Mouse (Mus musculus) lung, postnatal 0 days (tissue): ENCODE results near the gene Pex12. TPM values are rescaled to one million over a fixed set of nuclear protein-coding genes. Genes with fewer than 3 reads are reported as not detected.
"Not testable (repeated sequence)": the region's sequence is repeated elsewhere in the genome, so short reads cannot be mapped to it uniquely, and the experiment has no call there.

Source experiments
- ATAC-seq: fragments of 200-750 bp; cut with Nextera tagmentation; 2 replicates; pipeline ENCODE4 v1.8.0; 2017; ENCODE audit warnings: moderate library complexity
- DNase-seq: peaks from one replicate; pipeline ENCODE4 v3.0.0-alpha.2; 2016; ENCODE audit warnings: low spot score
- H3K27ac ChIP-seq: fragments of 300-500 bp; sonication (generic); 2 replicates; pipeline ENCODE4 v1.5.1; 2014; ENCODE audit warnings: antibody characterized with exemption, mild to moderate bottlenecking, low read length, mixed read lengths
- H3K27me3 ChIP-seq: fragments of 300-500 bp; sonication (generic); replicated peaks from 2 replicates; pipeline ENCODE4 v1.6.1; 2014; ENCODE audit warnings: low read length, mixed read lengths; ENCODE audit not compliant: insufficient read depth
- H3K36me3 ChIP-seq: fragments of 300-500 bp; sonication (generic); 2 replicates; pipeline ENCODE4 v1.6.1; 2014; ENCODE audit warnings: low read length, mixed read lengths; ENCODE audit not compliant: insufficient read depth
- H3K4me1 ChIP-seq: fragments of 300-500 bp; sonication (generic); 2 replicates; pipeline ENCODE4 v1.6.1; 2014; ENCODE audit warnings: antibody characterized with exemption, low read depth, low read length, mixed read lengths; ENCODE audit not compliant: insufficient read depth
- H3K4me2 ChIP-seq: fragments of 300-500 bp; sonication (generic); replicated peaks from 2 replicates; pipeline ENCODE4 v1.6.1; 2014; ENCODE audit warnings: low read depth, mild to moderate bottlenecking, low read length, moderate library complexity, mixed read lengths
- H3K4me3 ChIP-seq: fragments of 300-500 bp; sonication (generic); 2 replicates; pipeline ENCODE4 v1.5.1; 2014; ENCODE audit warnings: low read depth, low read length
- H3K9ac ChIP-seq: fragments of 300-500 bp; sonication (generic); replicated peaks from 2 replicates; pipeline ENCODE4 v1.6.1; 2014; ENCODE audit warnings: low read depth, mild to moderate bottlenecking
- H3K9me3 ChIP-seq: fragments of 300-500 bp; sonication (generic); 2 replicates; pipeline ENCODE4 v1.6.1; 2016; ENCODE audit warnings: low read length, mixed read lengths
- CTCF ChIP-seq: IDR thresholded peaks from 2 replicates; pipeline ENCODE4 v1.5.1; 2016; ENCODE audit warnings: antibody characterized with exemption, mild to moderate bottlenecking
- EP300 ChIP-seq: IDR thresholded peaks from 2 replicates; pipeline ENCODE4 v1.6.1; 2016; ENCODE audit warnings: antibody characterized with exemption, mild to moderate bottlenecking, control low read depth
- WGBS: fragments of 180-500 bp; shearing (Covaris S2); extraction: QIAGEN DNeasy Blood & Tissue Kit; methylation state at CpG from one replicate; pipeline ENCODE4 v1.1.7; 2014; 5-methylcytosine and 5-hydroxymethylcytosine counted together
- polyA plus RNA-seq: library from polyadenylated mRNA; unstranded; fragments of >200 nt; fragmentation: Nextera tagmentation; extraction: Ambion mirVana; gene quantifications from 2 replicates; pipeline ENCODE4 v1.2.1, GENCODE M21; 2015

Pex12 gene
- 9.0 and 9.5 TPM in 2 replicates for polyA plus RNA-seq

DNA sequence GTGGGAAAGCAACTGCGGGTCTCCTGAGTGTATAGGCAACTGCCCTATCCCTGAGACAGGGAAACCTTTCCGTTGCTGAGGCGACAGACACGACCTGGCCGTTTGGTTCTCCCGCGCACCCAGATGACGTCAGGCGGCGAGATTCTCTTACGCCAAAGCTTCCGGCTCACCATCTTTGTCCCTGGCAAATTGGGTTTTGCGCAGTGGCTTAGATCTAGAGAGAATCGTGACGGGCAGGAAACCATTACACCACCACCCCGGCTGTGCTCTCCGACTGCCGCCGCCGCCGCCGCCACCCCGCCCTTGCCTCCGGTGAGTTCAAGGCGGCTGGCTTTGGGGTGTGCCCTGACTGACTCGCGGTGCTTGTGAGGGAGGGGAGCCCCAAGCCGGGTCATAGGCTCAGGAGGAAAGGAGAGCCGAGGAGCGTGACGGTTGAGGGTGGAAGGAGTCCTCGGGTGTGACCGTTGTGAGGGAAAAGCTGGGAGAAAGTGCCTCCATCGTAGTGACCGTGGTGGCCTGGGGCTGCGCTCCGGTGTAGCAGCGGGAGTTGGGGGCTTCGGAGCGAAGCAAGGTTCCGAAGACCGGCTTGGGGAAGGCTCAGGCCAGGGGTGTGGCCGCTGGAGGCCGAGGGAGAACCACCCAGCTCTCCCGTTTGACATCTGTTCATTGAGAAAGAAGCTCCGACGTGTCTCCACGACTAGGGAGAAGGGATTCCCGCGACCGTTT lies at the start of gene Pex12:
Gene Pex12, minus strand, starts transcription at position 61 of the 726 bp plus-strand sequence.
- WGBS: 1% methylated on average over 51 of the region's 51 CpGs

DNA sequence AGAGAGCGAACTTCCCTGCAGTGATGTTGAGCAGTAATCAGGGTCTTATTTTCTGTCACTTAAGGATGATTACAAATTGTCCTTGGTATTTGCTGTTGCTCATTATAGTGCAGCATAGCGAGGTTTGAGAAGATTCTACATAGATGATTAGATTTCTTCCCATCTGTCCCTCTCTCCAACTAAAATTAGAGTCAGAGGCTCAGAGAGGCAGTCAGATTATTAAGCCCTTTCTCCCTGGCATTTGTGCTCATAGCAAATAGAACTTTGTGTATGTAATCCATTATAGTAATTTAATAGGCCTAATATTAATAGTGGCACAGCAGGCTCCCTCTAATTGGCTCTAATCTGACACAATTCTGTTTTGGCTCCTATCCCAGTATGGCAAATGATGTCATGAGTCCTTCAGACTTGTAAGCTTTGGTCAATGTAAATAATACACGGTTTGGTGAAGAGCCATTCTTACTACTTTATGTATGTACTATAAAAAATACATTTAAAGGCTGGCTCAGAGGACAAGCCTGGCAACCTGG lies 39.4 kb upstream of the Pex12 start:
- ATAC-seq (no peak), DNase-seq (peak; percentile 18)
- Histone ChIP-seq H3K36me3 (peaks cover 65% of the 10 kb centered on the region), H3K4me1 (no peaks in the 10 kb centered on the region), H3K9ac (no peak overlapping the region), H3K4me3 (no peak overlapping the region), H3K27me3 (no peaks in the 10 kb centered on the region), H3K9me3 (no peaks in the 10 kb centered on the region), H3K27ac (no peak overlapping the region), H3K4me2 (no peak overlapping the region)
- WGBS: 71% methylated on average over 3 of the region's 3 CpGs
- no peak for TF ChIP-seq CTCF
- TF ChIP-seq EP300: no peak

More for the DNA sequence above, at the start of gene Pex12:
- ATAC-seq (peak; percentile 83), DNase-seq (peak; percentile 98)
- TF ChIP-seq CTCF (no peak), EP300 (peak; percentile 21; the same call in 1 of the 2 replicates)
- H3K4me3 ChIP-seq: peak within 1 kb of the TSS; percentile 98
- no peaks in the 10 kb centered on the region for H3K36me3 ChIP-seq
- H3K27ac ChIP-seq: peak within 1 kb of the TSS; percentile 96
- H3K4me1 ChIP-seq: peaks cover 4% of the 10 kb centered on the region; the same call in 1 of the 2 replicates
- peak within 1 kb of the TSS; percentile 92 for H3K9ac ChIP-seq
- H3K4me2 ChIP-seq: peak within 1 kb of the TSS; percentile 71
- H3K27me3 ChIP-seq: no peaks in the 10 kb centered on the region
- H3K9me3 ChIP-seq: no peaks in the 10 kb centered on the region

DNA sequence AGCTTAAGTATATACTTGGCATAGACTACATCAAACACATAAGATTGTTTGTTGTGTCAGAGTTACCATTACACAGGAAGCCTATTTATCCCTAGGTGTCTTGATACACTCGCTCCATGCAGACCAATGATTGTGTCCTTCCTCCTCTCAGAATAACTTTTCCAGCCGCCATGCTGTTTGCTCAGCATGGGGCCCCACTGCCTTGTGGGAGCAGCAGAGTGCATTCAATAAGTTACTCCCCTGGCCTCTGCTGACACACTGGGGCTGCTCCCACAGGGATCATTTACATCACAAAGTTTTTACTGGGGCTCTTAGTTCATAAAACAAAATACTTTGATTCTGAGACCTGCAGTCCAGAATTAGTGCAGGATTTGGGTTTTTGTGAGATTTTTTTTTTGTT lies 37.3 kb upstream of the Pex12 start:
- no peaks in the 10 kb centered on the region for H3K9me3 ChIP-seq
- no peak overlapping the region for H3K9ac ChIP-seq
- H3K4me2 ChIP-seq: no peak overlapping the region
- peaks cover 72% of the 10 kb centered on the region for H3K36me3 ChIP-seq
- ATAC-seq: no peak
- no peaks in the 10 kb centered on the region for H3K4me1 ChIP-seq
- H3K27me3 ChIP-seq: no peaks in the 10 kb centered on the region
- 75% methylated on average over 2 of the region's 2 CpGs for WGBS
- H3K4me3 ChIP-seq: no peak overlapping the region
- DNase-seq: no peak
- no peak overlapping the region for H3K27ac ChIP-seq
- TF ChIP-seq EP300 (no peak), CTCF (no peak)

DNA sequence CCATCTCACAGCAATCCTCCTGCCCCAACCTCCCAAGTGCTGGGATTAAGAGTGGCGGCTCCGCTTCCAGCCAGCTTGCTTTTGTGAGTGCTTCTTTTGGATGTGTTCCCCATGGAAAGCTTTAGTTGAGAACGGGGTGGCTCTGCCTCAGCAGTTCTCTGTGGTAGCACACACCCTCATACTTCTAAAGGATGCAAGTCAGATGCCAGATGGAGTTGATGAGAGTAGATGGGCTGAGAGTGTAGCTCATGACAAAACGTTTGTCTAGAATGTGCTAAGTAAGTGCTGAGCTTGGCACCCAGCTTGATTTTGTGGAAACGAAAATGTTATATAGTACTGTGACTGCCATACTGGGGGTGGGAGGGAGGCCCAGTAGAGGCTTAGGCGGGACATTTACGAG lies 33.4 kb upstream of the Pex12 start:
- no peak overlapping the region for H3K9ac ChIP-seq
- TF ChIP-seq CTCF (no peak), EP300 (no peak)

DNA sequence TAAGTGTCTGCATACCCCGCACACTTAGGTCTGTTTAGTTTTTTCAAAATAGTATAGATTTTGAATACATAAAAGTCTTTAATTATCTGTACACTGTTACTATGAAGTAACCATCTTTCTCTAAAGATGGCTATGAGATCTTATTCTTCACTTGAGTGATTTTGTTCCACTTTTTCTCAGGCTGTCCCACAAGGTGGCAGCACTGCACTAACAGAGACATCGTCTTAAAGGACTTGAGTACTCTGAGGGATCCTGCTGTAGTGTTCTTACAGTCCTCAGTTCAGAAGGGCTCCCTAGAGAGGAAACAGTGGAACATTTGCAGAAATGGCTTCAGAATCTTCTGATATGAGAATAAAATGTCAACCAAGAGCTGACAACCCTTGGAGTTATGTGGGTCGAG lies 25.0 kb upstream of the Pex12 start:
- TF ChIP-seq CTCF (peak; percentile 76), EP300 (no peak)
- peaks cover 46% of the 10 kb centered on the region for H3K36me3 ChIP-seq
- no peak overlapping the region for H3K9ac ChIP-seq
- peak; percentile 70 for DNase-seq
- 64% methylated on average over 3 of the region's 3 CpGs for WGBS
- H3K4me2 ChIP-seq: no peak overlapping the region
- no peak overlapping the region for H3K27ac ChIP-seq
- no peak for ATAC-seq
- no peaks in the 10 kb centered on the region for H3K4me1 ChIP-seq
- no peaks in the 10 kb centered on the region for H3K27me3 ChIP-seq
- H3K4me3 ChIP-seq: no peak overlapping the region
- no peaks in the 10 kb centered on the region for H3K9me3 ChIP-seq

More for the DNA sequence above, 33.4 kb upstream of the Pex12 start:
- Histone ChIP-seq H3K27me3 (no peaks in the 10 kb centered on the region), H3K4me2 (no peak overlapping the region), H3K4me3 (no peak overlapping the region), H3K36me3 (peaks cover 63% of the 10 kb centered on the region; the same call in 1 of the 2 replicates), H3K9me3 (no peaks in the 10 kb centered on the region), H3K27ac (no peak overlapping the region), H3K4me1 (no peaks in the 10 kb centered on the region)
- no peak for DNase-seq
- 90% methylated on average over 7 of the region's 7 CpGs for WGBS
- ATAC-seq: no peak

DNA sequence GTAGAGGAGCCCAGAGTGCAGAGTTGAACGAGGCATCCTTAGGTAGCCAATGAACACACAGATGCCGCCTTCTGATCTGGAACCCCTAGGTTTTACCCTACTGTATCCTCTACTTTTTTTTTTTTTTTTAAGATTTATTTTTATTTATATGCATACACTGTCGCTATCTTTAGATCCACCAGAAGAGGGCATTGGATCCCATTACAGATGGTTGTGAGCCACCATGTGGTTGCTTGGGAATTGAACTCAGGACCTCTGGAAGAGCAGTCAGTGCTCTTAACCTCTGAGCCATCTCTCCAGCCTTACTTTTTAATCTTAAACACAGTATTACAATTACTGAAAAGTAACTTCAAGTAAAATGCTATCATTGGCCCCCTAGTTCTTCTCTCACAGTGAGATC lies 24.3 kb upstream of the Pex12 start:
- H3K4me3 ChIP-seq: not testable (repeated sequence)

More for the DNA sequence above, 24.3 kb upstream of the Pex12 start:
- H3K27ac ChIP-seq, H3K9ac ChIP-seq, H3K27me3 ChIP-seq, H3K4me1 ChIP-seq, DNase-seq, H3K9me3 ChIP-seq, ATAC-seq, H3K4me2 ChIP-seq: not testable (repeated sequence)
- 87% methylated on average over 3 of the region's 3 CpGs for WGBS
- peaks cover 52% of the 10 kb centered on the region for H3K36me3 ChIP-seq
